Mouse (Mus musculus): ENCODE results near the gene Olfr66. TPM values are rescaled to one million over a fixed set of nuclear protein-coding genes. Genes with fewer than 3 reads are reported as not detected.

Gene Olfr66
- polyA plus RNA-seq (2014; fragmentation: Nextera tagmentation; extraction: Ambion mirVana) = not detected in 2 replicates

DNA sequence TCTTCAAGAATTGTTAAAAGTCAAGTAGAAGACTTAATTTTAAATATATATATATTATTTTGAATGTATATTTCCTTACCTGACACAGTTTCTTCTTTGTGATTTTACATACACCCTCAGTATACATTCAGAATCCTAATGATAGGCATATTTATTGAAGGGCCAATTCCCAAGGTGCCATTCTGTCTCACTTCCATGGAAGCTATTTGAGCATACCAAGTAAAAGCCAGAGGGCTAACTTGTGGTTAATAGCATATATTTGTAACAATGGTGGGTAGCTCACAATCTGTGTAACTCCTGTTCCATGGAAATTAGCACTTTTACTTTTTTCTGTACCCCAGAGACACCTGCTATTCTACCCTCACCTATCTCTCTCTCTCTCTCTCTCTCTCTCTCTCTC, at the start of gene Olfr66:
Gene Olfr66, minus strand, starts transcription at position 101 of the 400 bp plus-strand sequence.
- no peak within 1 kb of the TSS for H3K4me3 ChIP-seq (ENCODE audit: low read depth, low read length)
- H3K36me3 ChIP-seq (ENCODE audit: control insufficient read depth, insufficient read depth, low read length) = no peaks in the 10 kb centered on the region
- H3K27ac ChIP-seq (ENCODE audit: low read depth, low read length) = no peak within 1 kb of the TSS
- no peak within 1 kb of the TSS for H3K4me2 ChIP-seq (ENCODE audit: low read depth, low read length)
- H3K27me3 ChIP-seq (ENCODE audit: control insufficient read depth, insufficient read depth, low read length) = no peaks in the 10 kb centered on the region
- H3K4me1 ChIP-seq (ENCODE audit: control insufficient read depth, insufficient read depth, low read length) = no peaks in the 10 kb centered on the region
- H3K9me3 ChIP-seq (ENCODE audit: control insufficient read depth, low read length) = no peaks in the 10 kb centered on the region
- H3K9ac ChIP-seq (replicated peaks; ENCODE audit: low read depth, low read length) = no peak within 1 kb of the TSS
- no peak for ATAC-seq (ENCODE audit: low read depth)

DNA sequence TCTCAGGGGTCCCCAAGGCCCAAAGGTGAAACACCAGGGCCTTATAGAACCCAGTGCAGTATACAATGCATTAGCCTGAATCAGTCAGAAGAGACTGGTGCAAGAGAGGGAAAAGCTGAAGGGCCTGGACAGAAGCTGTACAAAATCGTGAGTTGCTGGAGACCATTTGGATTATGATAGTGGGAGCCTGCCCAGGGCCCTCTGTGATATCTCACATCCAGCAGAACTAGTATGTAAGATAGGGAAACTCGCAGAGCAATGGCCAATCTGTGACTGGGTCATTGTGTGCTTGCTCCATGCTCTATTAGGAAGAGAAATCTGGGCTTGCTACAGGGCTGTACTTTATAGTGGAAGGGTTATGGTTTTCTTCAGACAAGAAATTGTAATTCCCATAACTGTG, 48.2 kb upstream of the Olfr66 start, which contains the start of gene Olfr632:
Gene Olfr632, plus strand, starts transcription at position 84 of the 400 bp plus-strand sequence.
- Histone ChIP-seq H3K27me3 (ENCODE audit: control insufficient read depth, insufficient read depth, low read length) (no peaks in the 10 kb centered on the region), H3K4me3 (ENCODE audit: low read depth, low read length) (no peak within 1 kb of the TSS)
- 78% methylated on average over 2 of the region's 2 CpGs for WGBS

DNA sequence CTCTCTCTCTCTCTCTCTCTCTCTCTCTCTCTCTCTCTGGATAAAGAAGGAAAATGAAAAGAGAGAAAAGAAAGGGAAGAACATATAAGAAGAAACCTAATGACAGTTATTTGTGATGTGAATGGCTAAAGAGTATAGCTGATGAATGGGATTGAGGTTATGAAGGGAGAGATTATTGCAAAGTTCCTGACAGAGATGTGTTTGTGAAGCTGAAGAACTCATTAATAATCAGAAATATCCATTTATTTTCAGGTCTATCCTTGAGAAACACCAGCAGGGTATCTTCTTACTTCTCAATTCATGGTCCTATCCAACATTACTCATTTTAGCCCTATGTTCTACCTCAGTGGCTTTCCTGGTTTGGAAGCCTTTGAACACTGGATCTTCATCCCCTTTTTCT, 42.5 kb upstream of the Olfr66 start, which contains the start of gene Olfr631:
Gene Olfr631, plus strand, starts transcription at position 301 of the 400 bp plus-strand sequence.
- H3K9ac ChIP-seq (replicated peaks; ENCODE audit: low read depth, low read length) = no peak within 1 kb of the TSS

More for the DNA sequence above, 48.2 kb upstream of the Olfr66 start, which contains the start of gene Olfr632:
- Histone ChIP-seq H3K4me2 (ENCODE audit: low read depth, low read length) (no peak within 1 kb of the TSS), H3K9me3 (ENCODE audit: control insufficient read depth, low read length) (no peaks in the 10 kb centered on the region), H3K27ac (ENCODE audit: low read depth, low read length) (no peak within 1 kb of the TSS), H3K36me3 (ENCODE audit: control insufficient read depth, insufficient read depth, low read length) (no peaks in the 10 kb centered on the region), H3K9ac (replicated peaks; ENCODE audit: low read depth, low read length) (no peak within 1 kb of the TSS), H3K4me1 (ENCODE audit: control insufficient read depth, insufficient read depth, low read length) (no peaks in the 10 kb centered on the region)
- no peak for ATAC-seq (ENCODE audit: low read depth)

DNA sequence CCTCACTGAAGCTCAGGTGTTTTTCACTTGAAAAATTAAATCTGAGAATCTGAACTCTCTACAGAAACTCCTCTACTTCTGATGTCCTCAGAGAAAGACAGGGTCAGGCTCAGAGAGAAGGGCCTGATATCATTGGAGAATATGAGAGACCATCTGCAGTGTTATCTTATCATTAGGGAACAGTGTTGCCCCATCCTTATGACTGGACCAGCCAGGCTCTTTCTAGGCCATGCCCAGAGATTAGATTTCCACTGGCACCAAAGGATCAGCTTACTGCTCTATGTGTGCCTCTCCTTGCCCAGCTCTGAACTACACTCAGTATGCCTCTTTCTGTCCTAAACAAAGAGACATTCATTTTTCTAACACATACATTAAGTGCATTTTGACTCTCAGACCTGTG, 29.3 kb upstream of the Olfr66 start:
- H3K27me3 ChIP-seq (ENCODE audit: control insufficient read depth, insufficient read depth, low read length) = no peaks in the 10 kb centered on the region
- H3K4me1 ChIP-seq (ENCODE audit: control insufficient read depth, insufficient read depth, low read length) = no peaks in the 10 kb centered on the region
- no peak overlapping the region for H3K4me3 ChIP-seq (ENCODE audit: low read depth, low read length)
- no peak for ATAC-seq (ENCODE audit: low read depth)
- no peaks in the 10 kb centered on the region for H3K36me3 ChIP-seq (ENCODE audit: control insufficient read depth, insufficient read depth, low read length)
- no peak overlapping the region for H3K4me2 ChIP-seq (ENCODE audit: low read depth, low read length)
- H3K27ac ChIP-seq (ENCODE audit: low read depth, low read length) = no peak overlapping the region
- no peak overlapping the region for H3K9ac ChIP-seq (replicated peaks; ENCODE audit: low read depth, low read length)
- H3K9me3 ChIP-seq (ENCODE audit: control insufficient read depth, low read length) = no peaks in the 10 kb centered on the region

More for the DNA sequence above, 42.5 kb upstream of the Olfr66 start, which contains the start of gene Olfr631:
- no peak for ATAC-seq (ENCODE audit: low read depth)
- no peaks in the 10 kb centered on the region for H3K9me3 ChIP-seq (ENCODE audit: control insufficient read depth, low read length)
- no peaks in the 10 kb centered on the region for H3K36me3 ChIP-seq (ENCODE audit: control insufficient read depth, insufficient read depth, low read length)
- H3K4me2 ChIP-seq (ENCODE audit: low read depth, low read length) = no peak within 1 kb of the TSS
- no peak within 1 kb of the TSS for H3K4me3 ChIP-seq (ENCODE audit: low read depth, low read length)
- no peaks in the 10 kb centered on the region for H3K27me3 ChIP-seq (ENCODE audit: control insufficient read depth, insufficient read depth, low read length)
- H3K27ac ChIP-seq (ENCODE audit: low read depth, low read length) = no peak within 1 kb of the TSS
- no peaks in the 10 kb centered on the region for H3K4me1 ChIP-seq (ENCODE audit: control insufficient read depth, insufficient read depth, low read length)

DNA sequence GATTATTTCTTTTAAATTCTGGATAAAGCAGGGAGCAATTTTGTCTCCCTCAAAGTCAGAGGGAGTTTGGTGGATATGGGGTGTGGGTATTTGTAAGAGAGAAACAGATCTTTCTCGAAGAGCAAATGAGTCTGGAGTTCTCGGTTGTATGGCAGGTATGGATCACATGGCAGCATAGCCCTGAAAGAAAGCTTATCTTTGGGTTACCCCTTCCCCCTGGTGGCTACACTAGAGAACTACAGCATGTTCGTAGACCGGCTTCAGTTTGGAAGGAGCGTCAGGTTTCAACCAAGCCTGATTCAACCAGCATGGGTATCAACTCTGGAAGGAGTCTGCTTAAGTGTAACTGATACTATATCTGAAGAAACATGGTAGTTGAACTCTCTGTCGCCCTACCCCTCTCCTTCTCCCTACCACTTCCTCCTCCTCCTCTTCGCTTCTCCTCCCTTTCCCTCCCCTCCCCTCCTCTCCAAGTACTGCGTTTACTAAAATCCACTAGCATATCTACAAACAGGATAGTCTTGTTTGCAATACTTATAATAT, 27.0 kb upstream of the Olfr66 start:
- no peaks in the 10 kb centered on the region for H3K27me3 ChIP-seq (ENCODE audit: control insufficient read depth, insufficient read depth, low read length)
- 50% methylated on average over 8 of the region's 8 CpGs for WGBS
- no peak overlapping the region for H3K4me2 ChIP-seq (ENCODE audit: low read depth, low read length)
- no peaks in the 10 kb centered on the region for H3K4me1 ChIP-seq (ENCODE audit: control insufficient read depth, insufficient read depth, low read length)
- no peak for ATAC-seq (ENCODE audit: low read depth)
- H3K4me3 ChIP-seq (ENCODE audit: low read depth, low read length) = no peak overlapping the region
- H3K9me3 ChIP-seq (ENCODE audit: control insufficient read depth, low read length) = no peaks in the 10 kb centered on the region
- H3K9ac ChIP-seq (replicated peaks; ENCODE audit: low read depth, low read length) = no peak overlapping the region
- no peaks in the 10 kb centered on the region for H3K36me3 ChIP-seq (ENCODE audit: control insufficient read depth, insufficient read depth, low read length)
- H3K27ac ChIP-seq (ENCODE audit: low read depth, low read length) = no peak overlapping the region

DNA sequence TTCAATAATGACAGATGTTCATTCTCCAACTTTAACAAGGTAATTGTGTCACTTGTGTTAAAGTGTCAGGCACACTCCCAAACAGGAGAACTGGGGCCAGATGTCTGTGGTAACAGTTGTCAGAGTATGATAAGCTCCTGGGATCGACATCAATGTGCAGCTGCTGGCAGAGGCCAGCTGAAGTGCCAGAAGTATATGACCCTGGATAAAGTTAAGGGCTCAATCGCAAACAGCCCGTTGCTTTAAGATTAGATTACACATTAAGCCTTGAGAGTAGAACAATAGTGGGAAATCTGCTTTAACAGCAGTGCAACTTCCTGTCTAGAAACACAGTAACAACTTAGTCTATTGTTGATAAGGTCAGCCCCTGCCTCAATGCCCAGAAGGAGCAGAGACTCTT, 24.0 kb upstream of the Olfr66 start:
- Histone ChIP-seq H3K4me2 (ENCODE audit: low read depth, low read length) (no peak overlapping the region), H3K4me3 (ENCODE audit: low read depth, low read length) (no peak overlapping the region), H3K27ac (ENCODE audit: low read depth, low read length) (no peak overlapping the region), H3K9me3 (ENCODE audit: control insufficient read depth, low read length) (no peaks in the 10 kb centered on the region), H3K36me3 (ENCODE audit: control insufficient read depth, insufficient read depth, low read length) (no peaks in the 10 kb centered on the region), H3K4me1 (ENCODE audit: control insufficient read depth, insufficient read depth, low read length) (no peaks in the 10 kb centered on the region), H3K9ac (replicated peaks; ENCODE audit: low read depth, low read length) (no peak overlapping the region), H3K27me3 (ENCODE audit: control insufficient read depth, insufficient read depth, low read length) (no peaks in the 10 kb centered on the region)
- 62% methylated on average over 3 of the region's 3 CpGs for WGBS
- ATAC-seq (ENCODE audit: low read depth) = no peak

DNA sequence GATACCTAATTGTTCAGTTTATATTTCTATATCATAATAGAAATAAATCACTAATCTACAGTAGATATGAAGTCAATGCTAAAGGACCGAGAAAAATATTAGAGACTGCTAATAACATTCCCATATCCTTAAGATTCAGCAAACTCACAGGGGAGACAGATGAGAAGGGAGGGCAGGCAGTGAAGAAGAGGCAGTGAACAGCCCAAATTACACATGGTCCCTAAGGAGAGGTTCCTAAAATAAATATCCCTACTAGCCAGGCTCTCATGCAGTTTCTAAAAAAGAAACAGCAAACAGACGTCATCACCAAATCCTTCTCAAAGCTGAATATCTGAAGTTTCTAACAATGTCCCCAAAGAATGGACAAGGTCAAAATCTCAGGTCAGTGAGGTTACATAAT, 17.1 kb upstream of the Olfr66 start, which contains the start of gene Olfr65:
Gene Olfr65, plus strand, starts transcription at position 301 of the 400 bp plus-strand sequence.
- H3K9me3 ChIP-seq (ENCODE audit: control insufficient read depth, low read length) = no peaks in the 10 kb centered on the region
- no peak within 1 kb of the TSS for H3K9ac ChIP-seq (replicated peaks; ENCODE audit: low read depth, low read length)
- H3K36me3 ChIP-seq (ENCODE audit: control insufficient read depth, insufficient read depth, low read length) = no peaks in the 10 kb centered on the region
- H3K27ac ChIP-seq (ENCODE audit: low read depth, low read length) = no peak within 1 kb of the TSS
- H3K27me3 ChIP-seq (ENCODE audit: control insufficient read depth, insufficient read depth, low read length) = no peaks in the 10 kb centered on the region
- H3K4me2 ChIP-seq (ENCODE audit: low read depth, low read length) = no peak within 1 kb of the TSS
- H3K4me3 ChIP-seq (ENCODE audit: low read depth, low read length) = no peak within 1 kb of the TSS
- no peak for ATAC-seq (ENCODE audit: low read depth)
- WGBS = 72% methylated on average over 2 of the region's 2 CpGs
- H3K4me1 ChIP-seq (ENCODE audit: control insufficient read depth, insufficient read depth, low read length) = no peaks in the 10 kb centered on the region

DNA sequence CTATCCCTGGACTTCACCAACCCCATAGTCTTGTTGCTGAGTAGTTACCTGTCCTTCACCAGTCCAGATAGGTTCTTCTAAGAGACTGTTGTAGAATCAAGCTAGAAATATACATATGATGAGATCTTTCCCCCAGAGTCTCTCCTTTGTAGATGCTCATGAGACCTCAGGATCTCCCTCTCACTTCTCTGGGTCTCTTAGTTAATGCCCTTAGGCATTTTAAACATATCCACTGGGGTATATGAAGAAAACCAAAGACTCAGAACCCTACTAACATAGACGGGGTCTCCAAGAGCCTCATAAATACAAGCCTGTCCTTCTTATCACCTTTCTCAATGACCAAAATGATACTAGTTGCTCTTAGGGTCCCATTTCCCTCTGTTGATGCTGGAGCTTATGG, 8.3 kb upstream of the Olfr66 start, which contains the start of gene Olfr64:
Gene Olfr64, minus strand, starts transcription at position 101 of the 400 bp plus-strand sequence.
- Histone ChIP-seq H3K27me3 (ENCODE audit: control insufficient read depth, insufficient read depth, low read length) (no peaks in the 10 kb centered on the region), H3K4me1 (ENCODE audit: control insufficient read depth, insufficient read depth, low read length) (no peaks in the 10 kb centered on the region), H3K9ac (replicated peaks; ENCODE audit: low read depth, low read length) (no peak within 1 kb of the TSS), H3K4me3 (ENCODE audit: low read depth, low read length) (no peak within 1 kb of the TSS), H3K36me3 (ENCODE audit: control insufficient read depth, insufficient read depth, low read length) (no peaks in the 10 kb centered on the region), H3K9me3 (ENCODE audit: control insufficient read depth, low read length) (no peaks in the 10 kb centered on the region), H3K27ac (ENCODE audit: low read depth, low read length) (no peak within 1 kb of the TSS), H3K4me2 (ENCODE audit: low read depth, low read length) (no peak within 1 kb of the TSS)
- no peak for ATAC-seq (ENCODE audit: low read depth)
- 80% methylated on average over 1 of the region's 1 CpGs for WGBS

DNA sequence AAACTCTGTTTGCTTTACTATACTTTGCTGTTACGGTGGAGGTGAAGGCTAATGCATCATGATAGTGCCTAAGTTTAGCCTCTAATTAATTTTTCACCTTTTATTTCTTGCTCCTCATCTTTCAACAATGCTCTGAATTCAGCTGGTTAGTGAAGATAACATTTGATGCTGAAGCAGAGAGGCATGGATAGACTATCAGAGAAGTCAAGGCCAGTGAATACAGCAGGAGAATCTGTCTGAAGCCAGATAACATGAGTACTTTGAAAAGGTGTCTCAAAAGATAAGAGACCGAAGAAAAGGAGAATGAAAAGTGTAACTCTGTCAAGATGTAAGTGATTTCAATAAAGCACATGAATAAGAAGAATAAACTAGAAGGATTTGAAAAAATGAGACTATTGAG, 9.0 kb downstream of the Olfr66 start:
- Histone ChIP-seq H3K27me3 (ENCODE audit: control insufficient read depth, insufficient read depth, low read length) (no peaks in the 10 kb centered on the region), H3K4me1 (ENCODE audit: control insufficient read depth, insufficient read depth, low read length) (no peaks in the 10 kb centered on the region), H3K4me2 (ENCODE audit: low read depth, low read length) (no peak overlapping the region), H3K9ac (replicated peaks; ENCODE audit: low read depth, low read length) (no peak overlapping the region), H3K27ac (ENCODE audit: low read depth, low read length) (no peak overlapping the region), H3K9me3 (ENCODE audit: control insufficient read depth, low read length) (no peaks in the 10 kb centered on the region), H3K4me3 (ENCODE audit: low read depth, low read length) (no peak overlapping the region), H3K36me3 (ENCODE audit: control insufficient read depth, insufficient read depth, low read length) (no peaks in the 10 kb centered on the region)
- 93% methylated on average over 2 of the region's 2 CpGs for WGBS
- ATAC-seq (ENCODE audit: low read depth) = no peak
